Mouse (Mus musculus): ENCODE results near the gene Nqo2. TPM values are rescaled to one million over a fixed set of nuclear protein-coding genes. Genes with fewer than 3 reads are reported as not detected.

Gene Nqo2
- total RNA-seq, 1 experiment = 12.2 TPM

- no peak overlapping the region for H3K27ac ChIP-seq (ENCODE audit: insufficient read depth, low read depth, low read length, poor library complexity, severe bottlenecking)
- H3K9ac ChIP-seq (ENCODE audit: insufficient read depth, low read depth, low read length, poor library complexity, severe bottlenecking) = no peak overlapping the region
- H3K4me1 ChIP-seq (ENCODE audit: control insufficient read depth in 2 of 2, insufficient read depth in 2 of 2, low read length in 2 of 2, poor library complexity in 1 of 2) = no peaks in the 10 kb centered on the region
- DNase-seq (ENCODE audit: low read depth, low spot score) = no peak
- peaks cover 4% of the 10 kb centered on the region for H3K36me3 ChIP-seq (ENCODE audit: control insufficient read depth, insufficient read depth, low read length, poor library complexity, severe bottlenecking)
- no peak for TF ChIP-seq ZC3H11A (IDR thresholded peaks at IDR 0.05; ENCODE audit: borderline replicate concordance, low read depth, low read length)
- no peak for TF ChIP-seq HCFC1 (IDR thresholded peaks at IDR 0.05; ENCODE audit: borderline replicate concordance, insufficient read depth, low read length)
- no peak for TF ChIP-seq CHD2 (IDR thresholded peaks at IDR 0.05; ENCODE audit: low read depth, low read length)
- TF ChIP-seq MAFK (IDR thresholded peaks at IDR 0.05; ENCODE audit: insufficient read depth, low read depth, low read length) = no peak
- TF ChIP-seq ZNF384 (IDR thresholded peaks at IDR 0.05; ENCODE audit: low read depth, low read length) = no peak
- in situ Hi-C loops (cut with MboI; ENCODE audit: low sequenced_read_pairs in 2 of 2, unreplicated experiment in 2 of 2) = no loop called here
- no peak overlapping the region for H3K4me3 ChIP-seq (ENCODE audit: insufficient read depth in 1 of 2, low read depth in 1 of 2, low read length in 2 of 2, poor library complexity in 1 of 2, severe bottlenecking in 1 of 2)
- no peaks in the 10 kb centered on the region for H3K9me3 ChIP-seq (ENCODE audit: control insufficient read depth, insufficient read depth, low read depth, low read length)
Measured at GRCm38 (mm10) chr13:34018521-34018920, 54.0 kb downstream of the Nqo2 start.

GRCm38 (mm10) chr13:34021998-34022397 lies 57.5 kb downstream of the Nqo2 start:
- DNase-seq (ENCODE audit: low read depth, low spot score) = no peak
- no peak overlapping the region for H3K4me3 ChIP-seq (ENCODE audit: insufficient read depth in 1 of 2, low read depth in 1 of 2, low read length in 2 of 2, poor library complexity in 1 of 2, severe bottlenecking in 1 of 2)
- in situ Hi-C loops (cut with MboI; ENCODE audit: low sequenced_read_pairs in 2 of 2, unreplicated experiment in 2 of 2) = no loop called here
- H3K9ac ChIP-seq (ENCODE audit: insufficient read depth, low read depth, low read length, poor library complexity, severe bottlenecking) = no peak overlapping the region
- TF ChIP-seq MAFK (IDR thresholded peaks at IDR 0.05; ENCODE audit: insufficient read depth, low read depth, low read length) (no peak), HCFC1 (IDR thresholded peaks at IDR 0.05; ENCODE audit: borderline replicate concordance, insufficient read depth, low read length) (no peak), ZC3H11A (IDR thresholded peaks at IDR 0.05; ENCODE audit: borderline replicate concordance, low read depth, low read length) (no peak)
- H3K27ac ChIP-seq (ENCODE audit: insufficient read depth, low read depth, low read length, poor library complexity, severe bottlenecking) = no peak overlapping the region
- peaks cover 2% of the 10 kb centered on the region; the same call in 1 of the 2 replicates for H3K36me3 ChIP-seq (ENCODE audit: control insufficient read depth, insufficient read depth, low read length, poor library complexity, severe bottlenecking)
- no peaks in the 10 kb centered on the region for H3K9me3 ChIP-seq (ENCODE audit: control insufficient read depth, insufficient read depth, low read depth, low read length)
- no peaks in the 10 kb centered on the region for H3K4me1 ChIP-seq (ENCODE audit: control insufficient read depth in 2 of 2, insufficient read depth in 2 of 2, low read length in 2 of 2, poor library complexity in 1 of 2)

- in situ Hi-C loops (cut with MboI; ENCODE audit: low sequenced_read_pairs in 2 of 2, unreplicated experiment in 2 of 2) = no loop called here
- peaks cover 2% of the 10 kb centered on the region in 2 experiments; a peak in 1 of 4 replicates for H3K4me1 ChIP-seq (ENCODE audit: control insufficient read depth in 2 of 2, insufficient read depth in 2 of 2, low read length in 2 of 2, poor library complexity in 1 of 2)
- no peak overlapping the region for H3K9ac ChIP-seq (ENCODE audit: insufficient read depth, low read depth, low read length, poor library complexity, severe bottlenecking)
- H3K27ac ChIP-seq (ENCODE audit: insufficient read depth, low read depth, low read length, poor library complexity, severe bottlenecking) = no peak overlapping the region
- peaks cover 12% of the 10 kb centered on the region for H3K36me3 ChIP-seq (ENCODE audit: control insufficient read depth, insufficient read depth, low read length, poor library complexity, severe bottlenecking)
- H3K9me3 ChIP-seq (ENCODE audit: control insufficient read depth, insufficient read depth, low read depth, low read length) = no peaks in the 10 kb centered on the region
- TF ChIP-seq CHD2 (IDR thresholded peaks at IDR 0.05; ENCODE audit: low read depth, low read length) (no peak), ZNF384 (IDR thresholded peaks at IDR 0.05; ENCODE audit: low read depth, low read length) (no peak), MAFK (IDR thresholded peaks at IDR 0.05; ENCODE audit: insufficient read depth, low read depth, low read length) (no peak), HCFC1 (IDR thresholded peaks at IDR 0.05; ENCODE audit: borderline replicate concordance, insufficient read depth, low read length) (no peak), ZC3H11A (IDR thresholded peaks at IDR 0.05; ENCODE audit: borderline replicate concordance, low read depth, low read length) (no peak)
- DNase-seq (ENCODE audit: low read depth, low spot score) = no peak
- H3K4me3 ChIP-seq (ENCODE audit: insufficient read depth in 1 of 2, low read depth in 1 of 2, low read length in 2 of 2, poor library complexity in 1 of 2, severe bottlenecking in 1 of 2) = no peak overlapping the region
Measured at GRCm38 (mm10) chr13:34032041-34032440, 67.6 kb downstream of the Nqo2 start.

- Histone ChIP-seq H3K9me3 (ENCODE audit: control insufficient read depth, insufficient read depth, low read depth, low read length) (no peaks in the 10 kb centered on the region), H3K4me1 (ENCODE audit: control insufficient read depth in 2 of 2, insufficient read depth in 2 of 2, low read length in 2 of 2, poor library complexity in 1 of 2) (peaks cover 3 to 4% of the 10 kb centered on the region in 2 experiments; a peak in 1 of 4 replicates), H3K4me3 (ENCODE audit: insufficient read depth in 1 of 2, low read depth in 1 of 2, low read length in 2 of 2, poor library complexity in 1 of 2, severe bottlenecking in 1 of 2) (no peak overlapping the region), H3K27ac (ENCODE audit: insufficient read depth, low read depth, low read length, poor library complexity, severe bottlenecking) (no peak overlapping the region), H3K36me3 (ENCODE audit: control insufficient read depth, insufficient read depth, low read length, poor library complexity, severe bottlenecking) (peaks cover 7% of the 10 kb centered on the region), H3K9ac (ENCODE audit: insufficient read depth, low read depth, low read length, poor library complexity, severe bottlenecking) (no peak overlapping the region)
- TF ChIP-seq MAFK (IDR thresholded peaks at IDR 0.05; ENCODE audit: insufficient read depth, low read depth, low read length) (no peak), ZC3H11A (IDR thresholded peaks at IDR 0.05; ENCODE audit: borderline replicate concordance, low read depth, low read length) (no peak), HCFC1 (IDR thresholded peaks at IDR 0.05; ENCODE audit: borderline replicate concordance, insufficient read depth, low read length) (no peak), CHD2 (IDR thresholded peaks at IDR 0.05; ENCODE audit: low read depth, low read length) (no peak), ZNF384 (IDR thresholded peaks at IDR 0.05; ENCODE audit: low read depth, low read length) (no peak)
- DNase-seq (ENCODE audit: low read depth, low spot score) = no peak
- in situ Hi-C loops (cut with MboI; ENCODE audit: low sequenced_read_pairs in 2 of 2, unreplicated experiment in 2 of 2) = no loop called here
Measured at GRCm38 (mm10) chr13:34035424-34035823, 70.9 kb downstream of the Nqo2 start.

GRCm38 (mm10) chr13:34036726-34037125 lies 72.2 kb downstream of the Nqo2 start:
- no peak overlapping the region for H3K27ac ChIP-seq (ENCODE audit: insufficient read depth, low read depth, low read length, poor library complexity, severe bottlenecking)
- DNase-seq (ENCODE audit: low read depth, low spot score) = no peak
- H3K9ac ChIP-seq (ENCODE audit: insufficient read depth, low read depth, low read length, poor library complexity, severe bottlenecking) = no peak overlapping the region
- H3K36me3 ChIP-seq (ENCODE audit: control insufficient read depth, insufficient read depth, low read length, poor library complexity, severe bottlenecking) = peaks cover 7% of the 10 kb centered on the region; the same call in 1 of the 2 replicates
- no peak for TF ChIP-seq HCFC1 (IDR thresholded peaks at IDR 0.05; ENCODE audit: borderline replicate concordance, insufficient read depth, low read length)
- TF ChIP-seq MAFK (IDR thresholded peaks at IDR 0.05; ENCODE audit: insufficient read depth, low read depth, low read length) = no peak
- no peak for TF ChIP-seq CHD2 (IDR thresholded peaks at IDR 0.05; ENCODE audit: low read depth, low read length)
- TF ChIP-seq ZNF384 (IDR thresholded peaks at IDR 0.05; ENCODE audit: low read depth, low read length) = no peak
- no peak for TF ChIP-seq ZC3H11A (IDR thresholded peaks at IDR 0.05; ENCODE audit: borderline replicate concordance, low read depth, low read length)
- no peak overlapping the region for H3K4me3 ChIP-seq (ENCODE audit: insufficient read depth in 1 of 2, low read depth in 1 of 2, low read length in 2 of 2, poor library complexity in 1 of 2, severe bottlenecking in 1 of 2)
- H3K9me3 ChIP-seq (ENCODE audit: control insufficient read depth, insufficient read depth, low read depth, low read length) = no peaks in the 10 kb centered on the region
- H3K4me1 ChIP-seq (ENCODE audit: control insufficient read depth in 2 of 2, insufficient read depth in 2 of 2, low read length in 2 of 2, poor library complexity in 1 of 2) = peaks cover 3 to 4% of the 10 kb centered on the region in 2 experiments; a peak in 1 of 4 replicates
- in situ Hi-C loops (cut with MboI; ENCODE audit: low sequenced_read_pairs in 2 of 2, unreplicated experiment in 2 of 2) = no loop called here
